Comparison of ENCODE assay signal across 8 mouse cellular contexts in the genomic region with DNA sequence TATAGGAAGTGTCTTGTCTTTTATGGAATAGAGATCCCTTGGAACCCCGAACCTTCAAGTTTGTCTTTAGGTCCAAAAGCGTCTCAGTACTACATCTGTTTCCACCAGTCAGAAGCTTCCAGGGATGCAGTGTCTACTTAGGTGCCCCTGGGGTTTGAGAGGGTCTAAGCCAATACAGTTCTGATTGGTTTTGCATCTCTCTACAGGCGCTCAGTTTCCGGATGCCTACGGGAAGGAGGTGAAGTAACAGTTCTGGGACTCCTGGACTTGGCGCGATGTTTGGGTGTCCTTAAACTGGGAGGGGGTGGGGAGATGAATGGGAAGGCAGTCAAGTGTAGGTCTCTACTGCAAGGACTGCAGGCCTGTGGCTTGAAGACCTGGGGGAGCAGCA. TPM values are rescaled to one million over a fixed set of nuclear protein-coding genes. Genes with fewer than 3 reads are reported as not detected.
A peak's percentile ranks its signal among the peaks of the same experiment; 100 is the strongest.
DNase-seq lines count a peak whose midpoint lies in the region; ATAC-seq lines count a peak whose summit lies in the region.

No protein-coding gene starts in this region.

- H3K9ac ChIP-seq in heart, embryonic 13.5 days, result peak overlapping the region; percentile 84
- peak overlapping the region; percentile 68 for H3K9ac ChIP-seq in lung, embryonic 15.5 days

- peaks cover 34% of the 10 kb centered on the region for H3K27me3 ChIP-seq in heart, embryonic 13.5 days (replicated peaks)
- peaks cover 30% of the 10 kb centered on the region for H3K27me3 ChIP-seq in hindbrain, embryonic 10.5 days (ENCODE audit: insufficient read depth, poor library complexity, severe bottlenecking)
- peaks cover 13% of the 10 kb centered on the region for H3K27me3 ChIP-seq in lung, embryonic 15.5 days

- intact Hi-C loops in left cerebral cortex, postnatal 10 days (cut with DNase I), result loop anchor here (5.0 kb wide), 2 partner anchors 36 to 81 kb away; partner anchors contain the start of genes Fgf11 and Polr2a

- peak overlapping the region; percentile 64 for H3K4me3 ChIP-seq in heart, embryonic 13.5 days
- peak overlapping the region; percentile 89 for H3K4me3 ChIP-seq in hindbrain, embryonic 10.5 days
- H3K4me3 ChIP-seq in lung, embryonic 15.5 days, result peak overlapping the region; percentile 71

- no peaks in the 10 kb centered on the region for H3K9me3 ChIP-seq in heart, embryonic 13.5 days
- no peaks in the 10 kb centered on the region for H3K9me3 ChIP-seq in hindbrain, embryonic 10.5 days
- H3K9me3 ChIP-seq in lung, embryonic 15.5 days, result no peaks in the 10 kb centered on the region

- H3K4me1 ChIP-seq in heart, embryonic 13.5 days, result peaks cover 46% of the 10 kb centered on the region
- H3K4me1 ChIP-seq in hindbrain, embryonic 10.5 days (replicated peaks), result peaks cover 54% of the 10 kb centered on the region
- peaks cover 38% of the 10 kb centered on the region for H3K4me1 ChIP-seq in lung, embryonic 15.5 days

- peak overlapping the region; percentile 88 for H3K4me2 ChIP-seq in heart, embryonic 13.5 days
- H3K4me2 ChIP-seq in lung, embryonic 15.5 days, result peak overlapping the region; percentile 98

- peak overlapping the region; percentile 85 for H3K27ac ChIP-seq in heart, embryonic 13.5 days (replicated peaks)
- H3K27ac ChIP-seq in hindbrain, embryonic 10.5 days, result peak overlapping the region; percentile 95
- H3K27ac ChIP-seq in lung, embryonic 15.5 days, result peak overlapping the region; percentile 88

- WGBS in heart, embryonic 13.5 days, result 2% methylated on average over 7 of the region's 7 CpGs
- WGBS in hindbrain, embryonic 10.5 days, result 2% methylated on average over 7 of the region's 7 CpGs
- 0% methylated on average over 7 of the region's 7 CpGs for WGBS in lung, embryonic 15.5 days

- ATAC-seq in heart, embryonic 13.5 days (ENCODE audit: extremely low read depth, insufficient number of reproducible peaks, low FRiP score, low TSS enrichment), result no peak
- peak; percentile 1; the same call in 1 of the 2 replicates for ATAC-seq in lung, embryonic 15.5 days (ENCODE audit: borderline replicate concordance, extremely low read depth, low FRiP score, low TSS enrichment)

- no peak for DNase-seq in heart, adult 9 months (ENCODE audit: low spot score in 2 of 2)
- peak; percentile 53 for DNase-seq in MN1 (ENCODE audit: low spot score)
- DNase-seq in hindbrain, embryonic 10.5 days (ENCODE audit: low spot score), result no peak
- no peak for DNase-seq in left cerebral cortex, postnatal 10 days (ENCODE audit: extremely low spot score in 1 of 2, low spot score in 2 of 2)
- no peak for DNase-seq in layer of hippocampus, postnatal 36 days
- DNase-seq in adrenal gland, postnatal 10 days, result no peak

- no peaks in the 10 kb centered on the region for H3K36me3 ChIP-seq in heart, embryonic 13.5 days
- H3K36me3 ChIP-seq in hindbrain, embryonic 10.5 days, result peaks cover 4% of the 10 kb centered on the region
- H3K36me3 ChIP-seq in lung, embryonic 15.5 days, result no peaks in the 10 kb centered on the region

RNA-seq across cellular contexts. Expression of gene Tmem256, which starts 0.4 kb away (rescaled TPM):
- polyA plus RNA-seq in heart, embryonic 13.5 days (2015; fragmentation: Nextera tagmentation; extraction: Ambion mirVana), result 330 and 361 TPM in 2 replicates
- polyA plus RNA-seq in hindbrain, embryonic 10.5 days (2016; fragmentation: Nextera tagmentation; extraction: Ambion mirVana), result 312 and 362 TPM in 2 replicates
- 434 and 473 TPM in 2 replicates for polyA plus RNA-seq in lung, embryonic 15.5 days (2015; fragmentation: Nextera tagmentation; extraction: Ambion mirVana)
- total RNA-seq in left cerebral cortex, postnatal 10 days (2021), result 100 to 1,000 TPM; 151 to 159 TPM
- total RNA-seq in layer of hippocampus, postnatal 36 days (2021), result 100 to 1,000 TPM; 109 to 128 TPM
- total RNA-seq in adrenal gland, postnatal 10 days (2021), result 100 to 1,000 TPM; 137 to 145 TPM

RNA-seq across cellular contexts. Expression of gene Nlgn2, which starts 1.1 kb away (rescaled TPM):
- 2.0 and 2.4 TPM in 2 replicates for polyA plus RNA-seq in heart, embryonic 13.5 days (2015; fragmentation: Nextera tagmentation; extraction: Ambion mirVana)
- polyA plus RNA-seq in hindbrain, embryonic 10.5 days (2016; fragmentation: Nextera tagmentation; extraction: Ambion mirVana), result 5.8 and 9.1 TPM in 2 replicates
- 5.5 and 6.5 TPM in 2 replicates for polyA plus RNA-seq in lung, embryonic 15.5 days (2015; fragmentation: Nextera tagmentation; extraction: Ambion mirVana)
- total RNA-seq in left cerebral cortex, postnatal 10 days (2021), result 100 to 1,000 TPM; 268 to 274 TPM
- total RNA-seq in layer of hippocampus, postnatal 36 days (2021), result 100 to 1,000 TPM; 192 to 206 TPM
- 10 to 100 TPM; 17.3 to 23.5 TPM for total RNA-seq in adrenal gland, postnatal 10 days (2021)

RNA-seq across cellular contexts. Expression of gene Plscr3, which starts 7.5 kb away (rescaled TPM):
- 75.4 and 76.2 TPM in 2 replicates for polyA plus RNA-seq in heart, embryonic 13.5 days (2015; fragmentation: Nextera tagmentation; extraction: Ambion mirVana)
- polyA plus RNA-seq in hindbrain, embryonic 10.5 days (2016; fragmentation: Nextera tagmentation; extraction: Ambion mirVana), result 85.3 and 88.7 TPM in 2 replicates
- polyA plus RNA-seq in lung, embryonic 15.5 days (2015; fragmentation: Nextera tagmentation; extraction: Ambion mirVana), result 110 and 119 TPM in 2 replicates
- 10 to 100 TPM; 28.4 to 32.2 TPM for total RNA-seq in left cerebral cortex, postnatal 10 days (2021)
- total RNA-seq in layer of hippocampus, postnatal 36 days (2021), result 10 to 100 TPM; 16.3 to 16.6 TPM
- total RNA-seq in adrenal gland, postnatal 10 days (2021), result 10 to 100 TPM; 49.2 to 59.2 TPM

RNA-seq across cellular contexts. Expression of gene Spem1, which starts 16.7 kb away (rescaled TPM):
- polyA plus RNA-seq in heart, embryonic 13.5 days (2015; fragmentation: Nextera tagmentation; extraction: Ambion mirVana), result not detected in 2 replicates
- 0.34 TPM in 1 of 2 replicates, not detected in the other for polyA plus RNA-seq in hindbrain, embryonic 10.5 days (2016; fragmentation: Nextera tagmentation; extraction: Ambion mirVana)
- polyA plus RNA-seq in lung, embryonic 15.5 days (2015; fragmentation: Nextera tagmentation; extraction: Ambion mirVana), result not detected in 2 replicates
- under 1 TPM; 0.45 to 0.57 TPM for total RNA-seq in left cerebral cortex, postnatal 10 days (2021)
- total RNA-seq in layer of hippocampus, postnatal 36 days (2021), result under 1 TPM; 0.57 to 0.63 TPM
- not detected for total RNA-seq in adrenal gland, postnatal 10 days (2021)

RNA-seq across cellular contexts. Expression of gene Tnk1, which starts 19.8 kb away (rescaled TPM):
- polyA plus RNA-seq in heart, embryonic 13.5 days (2015; fragmentation: Nextera tagmentation; extraction: Ambion mirVana), result 0.38 and 0.56 TPM in 2 replicates
- 0.77 and 1.7 TPM in 2 replicates for polyA plus RNA-seq in hindbrain, embryonic 10.5 days (2016; fragmentation: Nextera tagmentation; extraction: Ambion mirVana)
- polyA plus RNA-seq in lung, embryonic 15.5 days (2015; fragmentation: Nextera tagmentation; extraction: Ambion mirVana), result 9.2 and 9.6 TPM in 2 replicates
- total RNA-seq in left cerebral cortex, postnatal 10 days (2021), result under 1 TPM; 0.11 to 0.14 TPM
- under 1 TPM in 1 of 2 experiments, not detected in 1; 0.18 TPM for total RNA-seq in layer of hippocampus, postnatal 36 days (2021)
- under 1 TPM; 0.12 to 0.24 TPM for total RNA-seq in adrenal gland, postnatal 10 days (2021)

Comparison
In these comparisons a context has a peak if more than half of its experiments do, and no peak if none do; other contexts are left out.
1. RNA of gene Nlgn2, which starts 1.1 kb away (total RNA-seq): 268 to 274 TPM in left cerebral cortex, postnatal 10 days and 192 to 206 TPM in layer of hippocampus, postnatal 36 days; 17.3 to 23.5 TPM in adrenal gland, postnatal 10 days; every median in the first group is over 4 times any median in the second.
2. Peak in every context shown above with its lines, with median percentiles within 50 percentile points of each other: H3K27ac ChIP-seq and H3K4me3 ChIP-seq.